Mouse (Mus musculus): ENCODE measurements around the gene Adi1. TPM values are rescaled to one million over a fixed set of nuclear protein-coding genes. Genes with fewer than 3 reads are reported as not detected.

Gene Adi1
- total RNA-seq (2021) = 10 to 100 TPM; 33.7 to 36.9 TPM

DNA sequence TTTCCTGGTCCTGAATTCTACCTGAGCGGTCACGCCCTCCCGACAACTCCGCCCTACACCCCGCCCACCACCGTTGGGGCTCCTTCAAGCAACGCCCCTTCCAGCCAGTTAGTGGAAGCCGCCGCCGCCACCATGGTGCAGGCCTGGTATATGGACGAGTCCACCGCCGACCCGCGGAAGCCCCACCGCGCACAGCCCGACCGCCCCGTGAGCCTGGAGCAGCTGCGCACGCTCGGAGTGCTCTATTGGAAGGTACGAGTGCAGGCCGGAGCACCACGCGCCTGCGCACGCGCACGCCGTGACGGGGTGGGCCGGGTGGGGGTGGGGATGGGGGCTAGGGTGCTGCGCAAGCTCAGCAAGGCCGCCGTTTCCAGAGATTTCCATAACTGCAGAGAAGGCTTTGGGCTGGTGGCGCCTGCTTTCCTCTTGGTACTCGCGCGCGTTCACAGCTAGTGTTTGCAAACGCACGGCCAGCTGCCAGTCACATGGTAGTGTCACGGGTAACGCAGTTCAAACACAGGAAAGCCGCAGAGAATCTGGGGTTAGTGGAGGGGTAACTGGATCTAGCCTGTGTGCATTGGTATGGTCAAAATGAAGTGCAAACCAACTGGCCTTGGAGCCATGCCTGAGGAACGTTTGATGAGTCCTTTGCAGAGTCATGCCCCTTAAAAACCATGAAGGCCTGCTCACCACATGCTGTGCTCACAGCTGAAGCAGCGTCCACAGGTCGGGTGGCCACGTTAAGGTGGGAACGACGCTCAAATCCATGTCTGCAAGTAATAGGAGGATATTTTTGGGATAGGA lies at the start of gene Adi1:
Adi1 (plus strand) TSS at position 111 of the 804 bp plus-strand sequence.
- peak; percentile 84 for DNase-seq

DNA sequence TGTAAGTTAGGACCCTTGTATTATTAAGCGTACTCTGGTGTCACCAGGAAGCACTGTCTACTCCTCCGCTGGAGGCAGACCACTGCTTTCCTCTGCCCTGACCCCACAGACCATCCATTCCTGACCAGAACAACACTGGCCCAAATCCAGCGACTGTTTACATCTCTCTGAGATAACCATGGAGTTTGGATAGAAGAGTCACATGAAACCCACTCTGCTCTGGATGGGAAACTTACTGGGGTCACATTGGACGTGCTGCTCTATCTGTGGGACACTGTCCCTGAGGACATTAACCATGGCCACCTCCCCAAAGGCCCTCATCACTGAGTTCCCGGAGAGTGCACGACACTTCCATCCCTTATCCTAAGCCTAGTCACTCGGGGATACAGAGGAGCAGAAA lies 49.6 kb upstream of the Adi1 start:
- DNase-seq = no peak

DNA sequence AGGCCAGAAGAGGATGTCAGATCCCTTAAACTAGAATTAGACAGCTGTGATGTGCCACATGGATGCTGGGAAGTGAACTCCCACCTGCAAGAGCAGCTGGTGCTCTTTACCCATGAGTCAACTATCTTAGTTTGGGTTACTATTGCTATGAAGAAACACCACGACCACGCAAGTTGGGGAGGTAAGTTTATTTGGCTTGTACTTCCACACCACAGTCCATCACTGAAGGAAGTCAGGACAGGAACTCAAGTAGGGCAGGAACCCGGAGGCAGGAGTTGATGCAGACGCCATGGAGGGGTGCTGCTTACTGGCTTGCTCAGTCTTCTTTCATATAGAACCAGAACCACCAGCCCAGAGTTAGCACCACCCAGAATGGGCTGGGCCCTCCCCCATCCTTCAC lies 47.9 kb upstream of the Adi1 start:
- no peak for DNase-seq

DNA sequence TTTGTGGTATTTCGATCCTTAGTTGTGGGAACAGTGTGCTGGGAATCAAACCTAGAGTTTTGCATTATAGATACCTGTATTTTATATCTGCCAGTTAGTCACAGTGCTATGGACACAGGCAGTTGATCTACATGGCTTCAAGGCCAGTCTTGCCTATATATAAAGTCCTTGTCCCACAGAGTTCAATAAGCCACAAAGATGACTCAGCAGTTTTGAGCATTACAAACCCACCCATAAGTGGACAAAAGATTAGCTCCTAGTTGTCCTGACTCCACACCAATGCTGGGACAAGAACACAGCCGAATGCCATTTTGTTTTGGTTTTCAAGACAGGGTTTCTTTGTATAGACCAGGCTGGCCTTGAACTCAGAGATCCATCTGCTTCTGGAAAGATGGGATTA lies 46.6 kb upstream of the Adi1 start:
- no peak for DNase-seq

DNA sequence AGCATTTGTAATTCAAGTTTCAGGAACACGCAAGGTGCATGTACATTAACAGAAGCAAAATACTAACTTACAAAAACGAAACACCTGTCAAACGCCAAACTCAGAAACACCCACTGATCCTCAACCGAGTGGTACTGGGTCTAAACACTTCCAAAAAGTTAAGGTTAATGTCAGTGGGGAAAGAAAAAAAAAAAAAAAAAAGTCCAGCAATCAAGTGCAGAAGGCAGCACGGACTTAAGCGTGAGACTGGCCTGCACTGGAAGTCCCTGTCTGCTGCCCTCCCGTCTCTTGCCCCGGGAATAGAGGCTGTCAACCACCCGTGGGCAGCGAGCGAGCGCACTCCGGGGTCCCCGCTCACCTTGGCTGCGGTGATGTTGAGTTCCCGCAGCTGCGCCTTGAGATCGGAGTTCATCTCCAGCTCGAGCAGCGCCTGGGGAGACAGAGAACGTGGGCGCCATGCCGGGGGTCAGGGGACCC lies 39.9 kb upstream of the Adi1 start:
- DNase-seq = no peak

DNA sequence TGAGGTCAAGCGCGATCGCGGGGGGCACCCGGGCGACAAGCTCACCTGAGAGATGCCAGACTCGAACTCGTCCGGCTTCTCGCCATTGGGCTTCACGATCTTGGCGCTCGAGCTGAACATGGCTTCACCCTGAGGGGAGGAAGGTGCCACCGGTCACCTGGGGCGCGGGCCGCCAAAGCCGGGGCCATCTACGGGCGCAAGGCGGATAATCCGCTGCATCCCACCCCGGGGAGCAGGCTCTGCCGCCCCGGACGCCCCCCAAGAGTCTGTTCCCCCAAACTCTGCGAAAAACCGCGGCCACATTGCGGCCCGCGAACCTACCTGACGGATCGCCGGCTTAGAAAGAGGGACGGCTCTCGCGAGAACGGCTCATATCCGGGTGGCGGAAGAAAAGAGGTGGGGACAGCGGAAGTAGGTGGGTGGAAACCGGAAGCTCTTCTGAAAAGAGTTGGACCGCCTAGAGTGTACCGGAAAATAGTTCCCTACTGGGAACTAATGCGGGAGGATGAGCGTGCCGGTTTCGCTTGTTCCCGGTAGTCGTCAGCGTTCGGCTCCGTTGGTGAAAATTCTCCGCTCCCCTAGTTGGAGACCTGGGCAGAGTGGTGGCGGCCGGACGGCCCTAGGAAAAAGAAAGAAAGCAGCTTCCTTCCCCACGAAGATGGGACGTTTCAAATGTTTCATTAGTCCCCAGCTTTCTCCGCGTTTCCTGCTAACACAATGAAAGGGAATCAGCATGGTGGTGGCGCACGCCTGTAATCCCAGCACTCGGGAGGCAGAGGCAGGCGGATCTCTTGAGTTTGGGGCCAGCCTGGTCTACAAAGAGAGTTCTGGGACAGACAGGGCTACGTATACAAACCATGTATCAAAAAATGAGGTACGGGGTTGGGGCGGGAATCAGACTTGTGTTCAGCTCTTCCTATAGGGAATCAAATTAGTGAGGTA lies 39.2 kb upstream of the Adi1 start, which contains the start of gene Rps7:
Rps7 (minus strand) TSS at position 419 of the 942 bp plus-strand sequence.
- peak; percentile 90 to 91 for DNase-seq

DNA sequence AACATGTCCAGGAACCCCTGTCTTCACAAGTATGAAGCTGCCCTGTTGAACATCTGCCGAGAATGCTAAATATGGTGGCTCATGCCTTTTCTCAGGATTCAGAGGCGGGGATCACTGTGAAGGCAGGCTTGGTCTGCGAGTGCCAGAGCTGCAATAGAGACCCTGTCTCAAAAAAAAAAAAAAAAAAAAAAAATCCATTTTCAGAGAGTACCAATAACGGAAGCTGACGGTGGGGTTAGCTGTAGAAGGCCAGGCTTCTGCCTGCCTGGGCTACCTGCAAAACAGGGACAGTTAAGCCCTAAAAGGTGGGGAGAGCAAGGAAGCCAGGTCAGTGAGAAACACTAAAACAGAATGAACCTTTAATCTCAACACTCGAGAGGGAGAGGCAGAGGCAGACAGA lies 38.5 kb upstream of the Adi1 start:
- DNase-seq = no peak

DNA sequence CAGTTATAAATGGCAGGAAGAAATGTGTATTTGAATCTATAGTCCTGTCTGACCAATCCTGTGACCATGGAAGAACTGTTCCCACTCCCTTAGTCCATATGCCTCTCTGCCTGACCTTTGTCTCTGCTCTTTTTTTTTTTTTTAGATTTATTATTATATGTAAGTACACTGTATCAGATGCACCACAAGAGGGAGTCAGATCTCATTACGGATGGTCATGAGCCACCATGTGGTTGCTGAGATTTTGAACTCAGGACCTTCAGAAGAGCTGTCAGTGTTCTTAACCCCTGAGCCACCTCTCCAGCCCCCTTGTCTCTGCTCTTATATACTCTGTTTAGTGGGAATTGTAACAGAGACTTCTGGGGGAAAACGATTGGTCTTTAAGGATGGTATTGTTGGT lies 36.3 kb upstream of the Adi1 start:
- no peak for DNase-seq

DNA sequence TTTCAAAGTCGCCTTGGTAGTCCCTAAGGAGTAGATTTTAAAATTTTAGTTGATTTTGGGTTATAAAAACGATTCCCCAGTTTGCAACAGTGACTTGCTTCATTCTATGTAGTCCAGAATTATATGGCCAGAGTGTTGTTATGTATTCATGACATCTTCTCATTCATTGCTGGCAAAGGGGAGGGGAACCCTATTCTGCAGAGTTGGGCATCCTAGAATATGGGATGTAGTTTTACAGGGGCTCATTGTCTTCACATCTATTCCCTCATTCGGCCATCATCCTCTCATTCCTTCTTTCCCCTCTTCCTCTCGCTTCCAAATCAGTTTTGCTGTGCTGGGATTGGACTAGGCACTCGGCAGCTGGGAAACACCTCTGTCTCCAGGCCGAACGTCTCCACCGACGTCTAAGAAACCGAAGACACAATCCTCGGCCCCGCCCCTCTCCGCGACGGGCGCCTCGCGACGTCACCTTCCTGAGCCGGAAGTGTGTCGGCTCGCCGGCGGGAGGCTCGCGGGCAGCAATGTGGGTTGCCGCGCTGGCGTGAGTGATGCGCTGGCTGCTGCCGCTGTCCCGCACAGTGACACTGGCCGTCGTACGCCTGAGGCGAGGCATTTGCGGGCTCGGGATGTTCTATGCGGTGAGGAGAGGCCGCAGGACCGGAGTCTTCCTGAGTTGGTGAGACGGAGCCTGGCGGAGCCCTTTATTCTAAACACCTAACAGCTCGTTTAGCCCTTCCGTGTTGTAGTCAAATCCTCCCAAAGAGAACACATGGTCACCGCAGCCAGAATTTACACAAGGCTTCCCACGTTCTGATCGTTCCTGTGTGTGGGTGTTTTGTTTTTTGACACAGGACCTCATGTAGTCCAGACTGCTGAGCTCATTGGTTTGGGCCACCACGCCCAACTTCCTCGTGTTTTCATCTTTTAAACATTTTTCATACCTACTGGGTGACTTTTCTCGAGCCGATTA lies 25.6 kb upstream of the Adi1 start, which contains the start of gene Rnaseh1:
Rnaseh1 (plus strand) TSS at position 462 of the 970 bp plus-strand sequence.
- peak; percentile 88 to 91 for DNase-seq

DNA sequence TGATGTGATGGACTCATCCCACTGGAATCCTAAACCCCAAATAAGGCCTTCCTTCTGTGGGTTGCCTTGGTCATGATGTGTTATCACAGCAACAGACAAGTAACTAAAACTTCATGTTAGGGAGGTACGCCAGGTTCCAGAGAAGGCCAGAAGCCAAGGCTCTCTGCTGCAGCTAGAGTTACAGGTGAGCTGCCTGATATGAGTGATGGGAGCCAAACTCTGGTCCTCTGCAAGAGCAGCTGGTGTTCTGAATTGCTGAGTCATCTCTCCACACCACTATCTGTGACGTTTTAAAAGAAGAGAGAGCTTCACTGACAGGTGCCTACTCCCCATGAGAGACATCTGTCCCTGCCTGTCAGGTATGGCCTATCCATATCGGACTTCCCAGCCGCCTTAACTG lies 12.4 kb upstream of the Adi1 start:
- no peak for DNase-seq

DNA sequence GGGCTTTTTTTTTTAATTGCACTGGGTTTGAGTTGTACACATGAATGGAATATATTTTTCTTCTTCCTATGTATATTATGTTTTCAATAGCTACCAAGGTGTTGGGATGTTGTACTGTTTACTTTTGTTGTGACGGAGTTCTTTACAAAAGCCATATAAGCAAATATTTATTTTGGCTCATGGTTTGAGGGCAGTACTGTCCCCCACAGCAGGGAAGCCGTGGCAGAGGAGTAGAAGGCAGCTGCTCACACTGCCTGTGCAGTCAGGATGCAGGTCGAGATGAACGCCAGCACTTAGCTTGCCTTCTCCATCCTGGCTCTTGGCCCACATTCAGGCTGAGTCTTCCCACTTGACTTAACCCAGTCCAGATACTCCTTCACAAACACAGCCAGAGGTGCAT lies 8.3 kb upstream of the Adi1 start:
- DNase-seq = no peak

DNA sequence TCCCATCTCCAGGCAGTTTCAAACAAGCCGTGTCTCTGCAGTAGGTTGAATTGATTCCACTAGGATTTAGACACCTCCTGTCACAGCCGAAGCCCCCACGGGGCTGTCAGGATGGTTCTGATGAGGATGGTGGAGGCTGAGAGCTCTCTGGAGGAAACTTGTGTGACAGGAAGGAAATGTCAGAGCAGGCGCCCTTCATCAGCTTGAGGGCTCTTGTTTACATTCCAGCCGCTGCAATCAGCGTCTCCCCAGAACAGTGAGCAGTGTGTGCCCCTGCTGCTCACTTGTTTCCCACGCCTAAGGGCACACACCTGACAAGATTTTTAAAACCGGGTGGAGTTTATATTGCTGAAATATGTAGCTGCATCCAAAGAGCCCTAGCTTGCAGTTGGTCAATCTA lies 7.7 kb upstream of the Adi1 start:
- DNase-seq = no peak

DNA sequence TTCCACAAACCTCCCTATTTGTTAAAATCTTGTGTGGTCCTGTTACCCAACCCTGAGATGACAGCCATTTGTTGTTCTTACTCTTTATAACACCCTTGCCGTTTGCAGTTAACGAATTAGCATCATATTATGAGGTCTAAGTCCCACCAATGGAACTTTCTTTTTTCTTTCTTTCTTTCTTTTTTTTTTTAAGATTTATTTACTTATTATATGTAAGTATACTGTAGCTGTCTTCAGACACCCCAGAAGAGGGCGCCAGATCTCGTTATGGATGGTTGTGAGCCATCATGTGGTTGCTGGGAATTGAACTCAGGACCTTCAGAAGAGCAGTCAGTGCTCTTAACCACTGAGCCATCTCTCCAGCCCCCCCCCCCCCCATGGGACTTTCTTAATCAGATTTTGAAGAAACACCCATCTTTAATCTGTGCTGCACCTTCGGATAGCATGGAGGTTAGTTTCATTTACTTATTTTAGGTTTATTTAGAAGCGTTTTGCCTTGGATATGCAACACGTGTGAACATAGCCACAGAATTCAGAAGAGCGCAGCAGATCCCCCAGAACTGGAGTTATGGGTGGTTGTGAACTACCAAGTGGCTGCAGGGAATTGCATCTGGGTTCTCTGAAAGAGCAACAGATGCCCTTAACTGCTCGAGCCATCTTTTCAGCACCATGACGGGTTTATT lies 852 bp upstream of the Adi1 start:
- no peak for DNase-seq

DNA sequence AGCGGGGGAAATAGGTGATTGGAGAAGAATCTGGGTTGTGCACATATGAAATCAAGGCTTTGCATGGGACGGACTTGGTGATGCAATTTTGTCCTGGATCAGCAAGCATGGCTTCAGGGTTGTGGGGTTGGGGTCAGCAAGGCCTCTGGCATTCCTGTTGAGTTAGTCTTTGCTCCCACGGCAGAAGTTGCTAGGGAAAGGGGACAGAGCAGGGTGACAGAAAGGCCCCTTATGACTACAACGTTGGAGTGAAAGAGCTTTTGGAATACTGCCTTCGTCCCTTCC lies 836 bp downstream of the Adi1 start:
- DNase-seq = no peak

DNA sequence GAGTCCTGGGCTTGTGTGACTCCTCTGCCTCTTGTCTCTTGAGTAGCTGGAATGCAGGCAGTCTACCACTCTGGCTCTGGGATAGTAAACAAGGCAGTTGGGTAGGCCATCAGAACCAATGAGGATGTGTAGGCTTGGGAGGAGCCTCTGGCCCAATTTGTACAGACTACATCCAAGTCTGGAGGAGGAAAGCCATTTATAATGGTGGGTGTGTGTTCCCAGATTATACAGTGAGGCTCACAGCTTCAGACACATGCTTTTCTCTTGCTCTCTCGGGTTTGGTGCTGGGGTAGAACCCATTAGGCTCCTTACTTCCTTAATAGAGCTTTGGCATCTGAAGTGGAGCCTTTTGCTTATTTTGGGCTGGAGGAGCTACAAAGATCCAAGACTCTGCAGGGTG lies 9.6 kb downstream of the Adi1 start:
- DNase-seq = no peak

DNA sequence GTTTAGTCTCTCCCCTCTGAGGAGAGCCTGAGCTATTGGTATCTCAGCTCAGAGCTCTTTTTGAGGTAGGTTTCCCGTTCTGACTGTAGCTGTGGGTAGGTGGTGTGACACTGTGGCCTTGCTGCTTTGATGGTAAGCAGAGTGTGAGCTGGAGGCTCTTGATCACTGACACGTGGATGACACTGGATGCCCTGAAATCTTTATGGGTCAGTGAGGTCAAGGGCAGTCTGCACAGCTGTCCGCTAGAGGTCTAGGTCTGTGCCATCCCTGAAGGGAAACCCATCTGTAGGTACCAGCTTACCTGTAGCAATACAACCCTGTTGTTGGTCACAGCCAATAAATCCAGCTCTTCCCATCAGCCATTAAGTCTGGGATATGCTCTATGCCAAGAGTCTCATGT lies 10.7 kb downstream of the Adi1 start:
- no peak for DNase-seq

DNA sequence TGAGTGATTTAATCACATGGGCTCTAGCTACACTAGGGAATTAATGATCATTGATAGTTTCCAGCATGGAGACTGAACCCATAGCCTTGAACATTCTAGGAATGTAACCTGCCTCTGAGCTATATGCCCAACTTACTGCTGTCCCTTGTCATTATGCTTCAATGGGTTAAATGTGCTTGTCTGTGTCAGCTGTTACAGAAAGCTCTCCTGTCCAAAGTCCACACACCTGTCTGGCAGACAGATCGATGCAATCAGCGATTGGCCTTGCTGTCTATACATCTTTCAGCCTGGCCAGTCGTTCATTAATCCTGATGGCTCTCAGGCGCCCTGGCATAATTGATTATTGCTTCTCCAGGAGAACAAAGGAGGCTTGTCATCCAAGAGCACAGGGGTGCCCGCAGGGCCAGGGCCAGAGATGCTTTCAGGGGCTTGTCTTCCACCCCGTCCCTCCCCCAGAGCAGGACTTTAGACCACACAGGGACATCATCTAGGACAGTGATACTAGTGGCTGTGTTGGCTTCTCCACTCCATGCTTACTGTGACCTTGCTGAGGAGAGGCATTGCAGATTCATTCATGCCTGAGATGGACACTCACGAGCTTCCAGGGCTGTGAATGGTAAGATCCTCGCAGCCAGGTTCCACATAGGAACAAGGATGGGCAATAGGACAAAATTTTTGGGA lies 11.3 kb downstream of the Adi1 start:
- no peak for DNase-seq

DNA sequence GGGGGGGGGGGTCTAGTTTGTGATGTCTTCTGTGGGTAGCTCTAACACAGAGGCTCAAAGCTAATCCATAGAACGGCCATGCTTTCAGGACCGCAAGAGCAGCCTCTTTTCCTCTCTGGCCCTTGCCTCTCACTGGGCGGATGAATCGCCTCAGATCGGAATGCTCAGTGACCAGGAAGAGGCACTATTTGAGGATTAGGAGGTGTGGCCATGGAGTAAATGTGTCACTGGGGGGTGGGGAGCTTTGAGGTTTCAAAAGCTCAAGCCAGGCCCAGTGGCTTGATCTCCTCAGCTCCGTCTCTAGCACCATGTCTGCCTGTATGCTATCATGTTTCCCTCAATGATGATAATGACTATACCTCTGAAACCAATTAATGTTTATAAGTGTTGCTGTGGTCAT lies 14.0 kb downstream of the Adi1 start:
- DNase-seq = no peak

DNA sequence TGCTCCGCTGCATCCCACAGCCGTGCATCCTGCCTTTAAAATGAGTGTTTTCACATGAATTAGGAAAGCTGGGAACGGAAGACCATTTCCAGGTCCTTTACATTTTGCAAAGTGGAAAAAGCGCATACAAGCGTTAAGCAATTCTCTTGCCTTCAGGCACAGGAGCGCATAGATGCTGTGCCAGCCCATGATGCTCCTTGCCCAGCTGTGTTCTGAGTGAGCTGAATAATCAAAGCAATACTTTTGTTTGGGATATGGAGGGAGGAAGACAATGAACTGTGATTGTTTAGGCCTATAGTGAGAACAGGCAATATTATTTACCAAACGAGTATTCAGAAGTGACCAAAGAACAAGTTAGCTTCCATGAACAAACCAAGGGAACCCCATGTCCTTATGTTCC lies 15.7 kb downstream of the Adi1 start:
- no peak for DNase-seq

DNA sequence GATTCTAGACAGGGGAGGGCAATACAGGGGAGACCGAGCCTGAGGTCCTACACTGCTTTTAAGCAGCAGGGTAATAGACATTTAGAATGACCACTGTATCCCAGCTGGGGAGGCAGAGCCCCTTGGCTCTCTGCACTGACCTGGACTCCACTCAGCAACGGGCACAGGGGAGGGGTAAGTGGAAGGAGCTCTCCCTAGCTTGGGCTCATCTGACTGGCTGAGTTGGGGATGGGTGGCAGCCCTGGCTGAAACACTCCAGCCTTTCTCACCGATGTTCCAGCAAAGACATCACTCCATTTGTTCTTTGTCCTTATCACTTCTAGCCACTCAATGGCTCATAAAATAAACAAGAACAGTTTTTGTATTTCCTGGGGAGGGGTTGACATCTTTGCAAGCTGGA lies 18.7 kb downstream of the Adi1 start:
- DNase-seq = no peak

DNA sequence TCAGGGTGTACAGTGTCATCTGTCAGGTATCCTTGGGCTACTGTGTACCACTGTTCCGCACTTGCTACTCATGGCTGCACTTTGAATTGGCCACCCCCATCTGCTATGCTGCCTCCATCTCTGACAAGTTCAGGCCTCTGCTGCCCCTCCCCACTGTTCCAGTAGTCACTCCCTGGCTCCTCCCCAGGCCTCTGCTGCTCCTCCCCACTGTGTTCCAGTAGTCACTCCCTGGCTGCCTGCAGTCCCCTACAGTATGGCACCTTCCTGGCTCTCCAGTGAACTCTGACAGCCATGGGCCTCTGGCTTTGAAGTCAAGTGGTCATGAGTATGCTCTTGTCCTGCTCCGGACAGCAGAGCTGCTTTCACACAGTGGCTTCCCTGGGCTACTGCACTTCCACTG lies 19.2 kb downstream of the Adi1 start:
- no peak for DNase-seq
